Mouse (Mus musculus) bone marrow, adult 2 months (tissue): ENCODE measurements around the gene Nup188. TPM values are rescaled to one million over a fixed set of nuclear protein-coding genes. Genes with fewer than 3 reads are reported as not detected.

Experiments used
- H3K27ac ChIP-seq: fragments of 200-500 bp; 2 replicates; pipeline ENCODE4 v1.5.1; 2012; ENCODE audit warnings: low read depth, mild to moderate bottlenecking, control low read depth, inconsistent platforms, low read length; ENCODE audit not compliant: control insufficient read depth, poor library complexity, insufficient read depth
- H3K4me1 ChIP-seq: fragments of 200-500 bp; 2 replicates; pipeline ENCODE4 v1.6.1; 2011; ENCODE audit warnings: low read length; ENCODE audit not compliant: control insufficient read depth, insufficient read depth
- H3K4me3 ChIP-seq: fragments of 200-500 bp; replicated peaks from 2 replicates; pipeline ENCODE3; 2011; ENCODE audit warnings: mild to moderate bottlenecking, low read depth, low read length, control low read depth; ENCODE audit not compliant: control insufficient read depth
- CTCF ChIP-seq: fragments of 200-500 bp; IDR thresholded peaks from 2 replicates; pipeline ENCODE4 v1.5.1; 2011; ENCODE audit warnings: low read length, control low read depth; ENCODE audit not compliant: control insufficient read depth, insufficient read depth
- POLR2A ChIP-seq: fragments of 200-500 bp; IDR thresholded peaks from 2 replicates; pipeline ENCODE4 v1.6.1; 2011; ENCODE audit warnings: low read depth, mild to moderate bottlenecking, control low read depth, low read length, borderline replicate concordance; ENCODE audit not compliant: control insufficient read depth
- WGBS: fragments of 180-500 bp; shearing (Covaris S2); methylation state at CpG from one replicate; pipeline ENCODE4 v1.1.7; 2018; 5-methylcytosine and 5-hydroxymethylcytosine counted together
- polyA plus RNA-seq: library from polyadenylated mRNA; stranded (reverse); fragments of >200 nt; gene quantifications from 2 replicates; pipeline ENCODE4 v1.2.4, GENCODE M21; 2011; ENCODE audit warnings: low replicate concordance; ENCODE audit not compliant: missing spikeins, insufficient read depth, insufficient read length

Nup188 gene
- polyA plus RNA-seq, 1 experiment: 27.3 TPM

DNA sequence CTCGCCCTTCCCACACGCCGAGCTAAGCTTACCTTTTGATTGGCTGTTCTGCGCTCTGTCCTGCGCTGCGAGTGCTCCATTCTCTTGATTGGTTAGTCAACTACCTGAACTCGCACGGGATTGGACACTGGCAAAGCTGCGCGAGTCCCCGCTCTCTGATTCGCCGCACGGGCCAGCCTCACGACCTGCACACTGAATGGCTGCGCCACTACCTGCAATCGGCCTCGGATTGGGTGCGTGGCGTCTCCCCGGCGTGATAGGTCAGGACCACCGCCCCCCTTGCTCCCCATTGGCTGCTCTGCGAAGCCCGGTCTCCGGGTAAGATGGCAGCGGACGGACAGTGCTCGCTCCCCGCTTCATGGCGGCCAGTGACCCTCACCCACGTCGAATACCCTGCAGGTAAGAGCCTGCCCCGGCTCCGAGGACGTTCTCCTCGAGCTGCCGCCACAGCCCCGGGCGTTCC is 105.9 kb downstream of the Nup188 start, which contains the start of gene Dolpp1:
Dolpp1 (plus strand) TSS at position 141 of the 463 bp plus-strand sequence.
- H3K27ac ChIP-seq: peak within 1 kb of the TSS; percentile 69
- WGBS: under 1% methylated on average over 40 of the region's 40 CpGs
- TF ChIP-seq POLR2A: peak; percentile 53; the same call in 1 of the 2 replicates
- TF ChIP-seq CTCF: no peak
- H3K4me3 ChIP-seq: peak within 1 kb of the TSS; percentile 75
- H3K4me1 ChIP-seq: peaks cover 2% of the 10 kb centered on the region; the same call in 1 of the 2 replicates

DNA sequence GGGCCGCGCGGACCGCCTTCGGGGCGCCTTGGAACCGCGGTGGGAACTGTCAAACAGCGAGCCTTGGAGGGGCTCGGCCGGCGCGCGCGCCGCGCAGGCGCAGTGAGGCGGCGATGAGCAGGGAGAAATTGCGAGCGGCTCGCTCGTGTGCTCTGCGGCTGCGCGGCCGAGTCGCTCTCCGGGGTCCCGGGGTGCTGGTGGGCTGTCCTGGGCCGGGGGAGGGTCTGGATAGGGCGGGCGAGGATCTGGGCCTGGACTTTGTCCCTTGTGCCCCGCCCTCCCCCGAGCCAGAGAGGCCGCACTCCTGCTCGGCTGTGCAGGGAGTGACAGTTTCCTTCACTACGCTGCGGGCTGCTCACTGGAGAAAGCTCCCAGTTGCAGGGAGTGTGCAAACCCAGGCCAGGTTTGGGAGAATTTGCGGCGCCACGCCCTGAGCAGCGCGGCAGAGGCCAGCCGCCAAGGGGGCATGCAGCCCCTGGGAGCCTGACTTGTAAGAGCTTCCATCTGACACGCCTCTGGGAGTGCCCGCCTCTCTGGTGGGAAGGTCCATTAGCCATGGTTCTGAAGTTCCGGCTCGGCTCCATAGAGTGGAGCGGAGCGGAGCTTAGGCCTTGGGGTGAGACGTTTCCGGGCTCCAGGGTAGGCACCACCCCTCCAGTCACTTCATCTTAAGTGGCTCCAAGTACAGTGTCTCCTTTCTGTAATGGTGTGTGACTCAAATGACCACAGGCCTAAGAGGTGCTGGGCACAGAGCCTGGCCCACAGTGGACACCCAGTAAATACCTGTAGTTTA is 106.6 kb downstream of the Nup188 start:
- H3K27ac ChIP-seq: peak overlapping the region; percentile 69
- peak; percentile 10; the same call in 1 of the 2 replicates for TF ChIP-seq POLR2A
- TF ChIP-seq CTCF: no peak
- H3K4me1 ChIP-seq: peaks cover 2% of the 10 kb centered on the region; the same call in 1 of the 2 replicates
- H3K4me3 ChIP-seq: peak overlapping the region; percentile 75
- under 1% methylated on average over 54 of the region's 54 CpGs for WGBS

DNA sequence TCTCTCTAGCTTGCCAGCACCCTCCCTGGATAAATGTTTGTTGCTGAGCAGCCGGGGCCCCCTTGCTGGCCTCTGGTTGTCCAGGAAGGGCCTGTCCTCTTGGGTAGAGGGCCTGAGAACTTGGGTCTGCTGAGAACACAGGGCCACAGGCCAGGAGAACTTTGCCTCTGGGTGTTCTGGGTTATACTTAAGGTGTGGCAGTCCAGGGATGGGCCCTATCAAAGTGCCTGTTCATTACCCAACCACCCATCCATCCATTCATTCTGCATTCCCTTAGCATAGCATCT is 107.1 kb downstream of the Nup188 start:
- Histone ChIP-seq H3K27ac (no peak overlapping the region), H3K4me3 (peak overlapping the region; percentile 75), H3K4me1 (peaks cover 2% of the 10 kb centered on the region; the same call in 1 of the 2 replicates)
- 58% methylated on average over 1 of the region's 1 CpGs for WGBS
- TF ChIP-seq POLR2A (no peak), CTCF (no peak)

Other genes starting within 250 kb of the Nup188 start
- 3.6 and 5.7 TPM in 2 replicates for gene Wdr34, start 237.5 kb upstream of the Nup188 start, polyA plus RNA-seq
- 140 and 230 TPM in 2 replicates for gene Set, start 229.0 kb upstream of the Nup188 start, polyA plus RNA-seq
- gene Pkn3, start 208.7 kb upstream of the Nup188 start, polyA plus RNA-seq: 5.0 and 8.1 TPM in 2 replicates
- gene Zdhhc12, start 192.7 kb upstream of the Nup188 start, polyA plus RNA-seq: 7.0 and 17.4 TPM in 2 replicates
- gene Zer1, start 161.8 kb upstream of the Nup188 start, polyA plus RNA-seq: 12.3 and 24.8 TPM in 2 replicates
- 17.1 and 27.3 TPM in 2 replicates for gene Tbc1d13, start 152.7 kb upstream of the Nup188 start, polyA plus RNA-seq
- 4.6 and 8.6 TPM in 2 replicates for gene Endog, start 114.9 kb upstream of the Nup188 start, polyA plus RNA-seq
- 11.0 and 24.6 TPM in 2 replicates for gene Spout1, start 107.9 kb upstream of the Nup188 start, polyA plus RNA-seq
- 4.2 and 6.5 TPM in 2 replicates for gene Kyat1, start 80.5 kb upstream of the Nup188 start, polyA plus RNA-seq
- gene Lrrc8a, start 48.7 kb upstream of the Nup188 start, polyA plus RNA-seq: 7.1 and 11.5 TPM in 2 replicates
- gene Gm28035, start 45.8 kb upstream of the Nup188 start, polyA plus RNA-seq: 2.5 TPM in 1 of 2 replicates, not detected in the other
- gene Phyhd1, start 20.2 kb upstream of the Nup188 start, polyA plus RNA-seq: 15.4 and 23.0 TPM in 2 replicates
- gene Gm28038, start 5.4 kb upstream of the Nup188 start, polyA plus RNA-seq: 8.7 TPM in 1 of 2 replicates, not detected in the other
- gene Dolk, start 63 bp upstream of the Nup188 start, polyA plus RNA-seq: 4.6 and 8.1 TPM in 2 replicates
- gene Sh3glb2, start 72.9 kb downstream of the Nup188 start, polyA plus RNA-seq: 27.2 and 50.0 TPM in 2 replicates
- 7.8 and 8.5 TPM in 2 replicates for gene Miga2, start 77.8 kb downstream of the Nup188 start, polyA plus RNA-seq
- gene Dolpp1, start 105.9 kb downstream of the Nup188 start, polyA plus RNA-seq: 30.0 and 40.3 TPM in 2 replicates
- 28.6 and 37.9 TPM in 2 replicates for gene Crat, start 129.4 kb downstream of the Nup188 start, polyA plus RNA-seq
- 199 and 273 TPM in 2 replicates for gene Ptpa, start 129.6 kb downstream of the Nup188 start, polyA plus RNA-seq
- 0.84 and 1.1 TPM in 2 replicates for gene Ier5l, start 187.8 kb downstream of the Nup188 start, polyA plus RNA-seq